Mouse (Mus musculus) forebrain, embryonic 15.5 days (tissue): ENCODE results near the gene Cyfip1. TPM values are rescaled to one million over a fixed set of nuclear protein-coding genes. Genes with fewer than 3 reads are reported as not detected.

Experiments
- ATAC-seq: fragments of 200-750 bp; cut with Nextera tagmentation; replicated peaks from 2 replicates; pipeline ENCODE4 v1.8.0; 2017; ENCODE audit warnings: mild to moderate bottlenecking, moderate TSS enrichment, moderate library complexity
- H3K27ac ChIP-seq: fragments of 300-500 bp; sonication (generic); replicated peaks from 2 replicates; pipeline ENCODE4 v1.5.1; 2015; ENCODE audit warnings: mild to moderate bottlenecking, inconsistent platforms
- H3K27me3 ChIP-seq: fragments of 300-500 bp; sonication (generic); 2 replicates; pipeline ENCODE4 v1.6.1; 2015; ENCODE audit warnings: inconsistent platforms
- H3K36me3 ChIP-seq: fragments of 300-500 bp; sonication (generic); 2 replicates; pipeline ENCODE4 v1.6.1; 2015; ENCODE audit warnings: mild to moderate bottlenecking, inconsistent platforms
- H3K4me1 ChIP-seq: fragments of 300-500 bp; sonication (generic); 2 replicates; pipeline ENCODE4 v1.6.1; 2015; ENCODE audit warnings: inconsistent platforms
- H3K4me2 ChIP-seq: fragments of 300-500 bp; sonication (generic); replicated peaks from 2 replicates; pipeline ENCODE4 v1.6.1; 2015; ENCODE audit warnings: mild to moderate bottlenecking, inconsistent platforms
- H3K4me3 ChIP-seq: fragments of 300-500 bp; sonication (generic); 2 replicates; pipeline ENCODE4 v1.5.1; 2015; ENCODE audit warnings: mild to moderate bottlenecking, inconsistent platforms
- H3K9ac ChIP-seq: fragments of 300-500 bp; sonication (generic); replicated peaks from 2 replicates; pipeline ENCODE4 v1.6.1; 2015; ENCODE audit warnings: mild to moderate bottlenecking, inconsistent platforms
- H3K9me3 ChIP-seq: fragments of 300-500 bp; sonication (generic); 2 replicates; pipeline ENCODE4 v1.6.1; 2016; ENCODE audit warnings: inconsistent platforms
- WGBS: fragments of 180-500 bp; shearing (Covaris S2); methylation state at CpG from one replicate; pipeline ENCODE4 v1.1.7; 2015; ENCODE audit warnings: mixed read lengths; 5-methylcytosine and 5-hydroxymethylcytosine counted together
- polyA plus RNA-seq: library from polyadenylated mRNA; unstranded; fragments of >200 nt; fragmentation: Nextera tagmentation; extraction: Ambion mirVana; gene quantifications from 2 replicates; pipeline ENCODE4 v1.2.1, GENCODE M21; 2015

The Cyfip1 gene
- polyA plus RNA-seq: 63.0 and 65.3 TPM in 2 replicates

GRCm38 (mm10) chr7:55841445-55841844 is at the start of gene Cyfip1:
TSS of gene Cyfip1 (plus strand) at chr7:55841745.
- H3K4me2 ChIP-seq: peak within 1 kb of the TSS; percentile 62
- H3K27ac ChIP-seq: peak within 1 kb of the TSS; percentile 97
- H3K4me1 ChIP-seq: peaks cover 20% of the 10 kb centered on the region
- no peaks in the 10 kb centered on the region for H3K9me3 ChIP-seq
- H3K36me3 ChIP-seq: no peaks in the 10 kb centered on the region
- no peaks in the 10 kb centered on the region for H3K27me3 ChIP-seq
- WGBS: 58% methylated on average over 7 of the region's 7 CpGs
- peak within 1 kb of the TSS; percentile 98 for H3K9ac ChIP-seq
- peak within 1 kb of the TSS; percentile 96 for H3K4me3 ChIP-seq
- ATAC-seq: peak; percentile 14

GRCm38 (mm10) chr7:55792280-55792679 is 49.3 kb upstream of the Cyfip1 start:
- Histone ChIP-seq H3K4me3 (no peak overlapping the region), H3K9me3 (no peaks in the 10 kb centered on the region), H3K27ac (peak overlapping the region; percentile 54), H3K4me1 (peaks cover 22% of the 10 kb centered on the region), H3K27me3 (no peaks in the 10 kb centered on the region), H3K4me2 (no peak overlapping the region), H3K36me3 (peaks cover 13% of the 10 kb centered on the region), H3K9ac (no peak overlapping the region)
- ATAC-seq: no peak
- 57% methylated on average over 3 of the region's 3 CpGs for WGBS

- Histone ChIP-seq H3K36me3 (peaks cover 21% of the 10 kb centered on the region), H3K9ac (peak overlapping the region; percentile 68), H3K4me2 (peak overlapping the region; percentile 66), H3K27me3 (no peaks in the 10 kb centered on the region), H3K9me3 (no peaks in the 10 kb centered on the region), H3K27ac (peak overlapping the region; percentile 74), H3K4me3 (peak overlapping the region; percentile 58), H3K4me1 (peaks cover 22% of the 10 kb centered on the region)
- 33% methylated on average over 13 of the region's 13 CpGs for WGBS
- peak; percentile 41 for ATAC-seq
These were observed 48.2 kb upstream of the Cyfip1 start for GRCm38 (mm10) chr7:55793236-55793951.

- H3K9me3 ChIP-seq: no peaks in the 10 kb centered on the region
- H3K27me3 ChIP-seq: no peaks in the 10 kb centered on the region
- H3K4me1 ChIP-seq: peaks cover 22% of the 10 kb centered on the region
- peaks cover 26% of the 10 kb centered on the region for H3K36me3 ChIP-seq
- peak; percentile 99 for ATAC-seq
- H3K27ac ChIP-seq: peak within 1 kb of the TSS; percentile 74
- H3K9ac ChIP-seq: peak within 1 kb of the TSS; percentile 68
- peak within 1 kb of the TSS; percentile 66 for H3K4me2 ChIP-seq
- under 1% methylated on average over 51 of the region's 51 CpGs for WGBS
- peak within 1 kb of the TSS; percentile 58 for H3K4me3 ChIP-seq
These were observed 47.5 kb upstream of the Cyfip1 start, which contains the start of gene Tubgcp5 for GRCm38 (mm10) chr7:55793952-55794603. TSS of gene Tubgcp5 (plus strand) at chr7:55794154.

GRCm38 (mm10) chr7:55799981-55800380 is 41.6 kb upstream of the Cyfip1 start:
- Histone ChIP-seq H3K4me3 (no peak overlapping the region), H3K4me1 (peaks cover 6% of the 10 kb centered on the region), H3K27me3 (no peaks in the 10 kb centered on the region), H3K27ac (no peak overlapping the region), H3K36me3 (peaks cover 73% of the 10 kb centered on the region), H3K9me3 (no peaks in the 10 kb centered on the region), H3K4me2 (no peak overlapping the region), H3K9ac (no peak overlapping the region)
- no peak for ATAC-seq
- WGBS: 87% methylated on average over 3 of the region's 3 CpGs

GRCm38 (mm10) chr7:55809967-55810366 is 31.6 kb upstream of the Cyfip1 start:
- Histone ChIP-seq H3K4me2 (no peak overlapping the region), H3K4me1 (no peaks in the 10 kb centered on the region), H3K9me3 (no peaks in the 10 kb centered on the region), H3K27ac (no peak overlapping the region), H3K36me3 (peaks cover 75% of the 10 kb centered on the region), H3K4me3 (no peak overlapping the region), H3K27me3 (no peaks in the 10 kb centered on the region), H3K9ac (no peak overlapping the region)
- 95% methylated on average over 2 of the region's 2 CpGs for WGBS
- no peak for ATAC-seq

- 85% methylated on average over 5 of the region's 5 CpGs for WGBS
- Histone ChIP-seq H3K9ac (no peak overlapping the region), H3K27ac (no peak overlapping the region), H3K4me3 (no peak overlapping the region), H3K4me2 (no peak overlapping the region), H3K9me3 (no peaks in the 10 kb centered on the region), H3K4me1 (no peaks in the 10 kb centered on the region), H3K27me3 (no peaks in the 10 kb centered on the region), H3K36me3 (peaks cover 72% of the 10 kb centered on the region)
- ATAC-seq: no peak
These were observed 17.1 kb upstream of the Cyfip1 start for GRCm38 (mm10) chr7:55824468-55824867.

- H3K9ac ChIP-seq: no peak overlapping the region
- no peak overlapping the region for H3K4me3 ChIP-seq
- H3K9me3 ChIP-seq: no peaks in the 10 kb centered on the region
- H3K4me2 ChIP-seq: no peak overlapping the region
- ATAC-seq: no peak
- peaks cover 70% of the 10 kb centered on the region for H3K36me3 ChIP-seq
- no peak overlapping the region for H3K27ac ChIP-seq
- no peaks in the 10 kb centered on the region for H3K4me1 ChIP-seq
- no peaks in the 10 kb centered on the region for H3K27me3 ChIP-seq
- WGBS: 91% methylated on average over 9 of the region's 9 CpGs
These were observed 14.0 kb upstream of the Cyfip1 start for GRCm38 (mm10) chr7:55827551-55827950.

- Histone ChIP-seq H3K4me3 (no peak overlapping the region), H3K27me3 (no peaks in the 10 kb centered on the region), H3K4me2 (no peak overlapping the region), H3K27ac (no peak overlapping the region), H3K9me3 (no peaks in the 10 kb centered on the region), H3K36me3 (peaks cover 3% of the 10 kb centered on the region; the same call in 1 of the 2 replicates), H3K4me1 (peaks cover 9% of the 10 kb centered on the region), H3K9ac (no peak overlapping the region)
- no peak for ATAC-seq
- 92% methylated on average over 4 of the region's 4 CpGs for WGBS
These were observed 4.7 kb upstream of the Cyfip1 start for GRCm38 (mm10) chr7:55836877-55837276.

- H3K4me1 ChIP-seq: peaks cover 20% of the 10 kb centered on the region
- H3K27me3 ChIP-seq: no peaks in the 10 kb centered on the region
- H3K4me2 ChIP-seq: peak overlapping the region; percentile 62
- no peaks in the 10 kb centered on the region for H3K36me3 ChIP-seq
- peak overlapping the region; percentile 98 for H3K9ac ChIP-seq
- no peaks in the 10 kb centered on the region for H3K9me3 ChIP-seq
- under 1% methylated on average over 46 of the region's 47 CpGs for WGBS
- ATAC-seq: peak; percentile 93
- H3K4me3 ChIP-seq: peak overlapping the region; percentile 96
- peak overlapping the region; percentile 97 for H3K27ac ChIP-seq
These were observed 495 bp downstream of the Cyfip1 start for GRCm38 (mm10) chr7:55841977-55842503.

GRCm38 (mm10) chr7:55842504-55843152 is 1.1 kb downstream of the Cyfip1 start:
- Histone ChIP-seq H3K4me2 (peak overlapping the region; percentile 62), H3K27ac (peak overlapping the region; percentile 97), H3K36me3 (no peaks in the 10 kb centered on the region), H3K9ac (peak overlapping the region; percentile 98), H3K27me3 (no peaks in the 10 kb centered on the region), H3K9me3 (no peaks in the 10 kb centered on the region), H3K4me1 (peaks cover 20% of the 10 kb centered on the region), H3K4me3 (peak overlapping the region; percentile 96)
- peak; percentile 53 for ATAC-seq
- under 1% methylated on average over 40 of the region's 40 CpGs for WGBS
